Mouse (Mus musculus): ENCODE measurements around the gene Cwc25. TPM values are rescaled to one million over a fixed set of nuclear protein-coding genes. Genes with fewer than 3 reads are reported as not detected.

The Cwc25 gene
- polyA plus RNA-seq, 1 experiment from 2014 or later: 19.2 TPM

Small RNA genes lying within 50 kb of the gene (microRNA-seq; reads per million reads assigned to microRNA genes)
- gene Mir8102: not detected

Other genes starting within 250 kb of the Cwc25 start
- gene Srcin1, start 190.4 kb downstream of the Cwc25 start, polyA plus RNA-seq (2015; fragmentation: Nextera tagmentation; extraction: Ambion mirVana): 0.83 and 0.85 TPM in 2 replicates
- gene Epop, start 136.9 kb downstream of the Cwc25 start, polyA plus RNA-seq (2015; fragmentation: Nextera tagmentation; extraction: Ambion mirVana): 4.3 and 5.1 TPM in 2 replicates
- 2.8 and 3.9 TPM in 2 replicates for gene Mllt6, start 103.1 kb downstream of the Cwc25 start, polyA plus RNA-seq (2015; fragmentation: Nextera tagmentation; extraction: Ambion mirVana)
- gene Cisd3, start 80.7 kb downstream of the Cwc25 start, polyA plus RNA-seq (2015; fragmentation: Nextera tagmentation; extraction: Ambion mirVana): 41.2 and 42.7 TPM in 2 replicates
- 13.2 and 16.6 TPM in 2 replicates for gene Pcgf2, start 66.1 kb downstream of the Cwc25 start, polyA plus RNA-seq (2015; fragmentation: Nextera tagmentation; extraction: Ambion mirVana)
- 475 and 488 TPM in 2 replicates for gene Psmb3, start 63.2 kb downstream of the Cwc25 start, polyA plus RNA-seq (2015; fragmentation: Nextera tagmentation; extraction: Ambion mirVana)
- 1.8 and 1.9 TPM in 2 replicates for gene Pip4k2b, start 21.9 kb downstream of the Cwc25 start, polyA plus RNA-seq (2015; fragmentation: Nextera tagmentation; extraction: Ambion mirVana)
- 0.62 and 0.67 TPM in 2 replicates for gene 1700001P01Rik, start 9.4 kb upstream of the Cwc25 start, polyA plus RNA-seq (2015; fragmentation: Nextera tagmentation; extraction: Ambion mirVana)
- gene Rpl23, start 15.9 kb upstream of the Cwc25 start, polyA plus RNA-seq (2015; fragmentation: Nextera tagmentation; extraction: Ambion mirVana): 565 and 652 TPM in 2 replicates
- 104 and 108 TPM in 2 replicates for gene Lasp1, start 32.4 kb upstream of the Cwc25 start, polyA plus RNA-seq (2015; fragmentation: Nextera tagmentation; extraction: Ambion mirVana)
- 7.4 and 7.5 TPM in 2 replicates for gene B230217C12Rik, start 74.2 kb upstream of the Cwc25 start, polyA plus RNA-seq (2015; fragmentation: Nextera tagmentation; extraction: Ambion mirVana)
- gene Fbxo47, start 117.6 kb upstream of the Cwc25 start, polyA plus RNA-seq (2015; fragmentation: Nextera tagmentation; extraction: Ambion mirVana): 0.48 and 0.73 TPM in 2 replicates
- 1.7 and 2.0 TPM in 2 replicates for gene Plxdc1, start 219.9 kb upstream of the Cwc25 start, polyA plus RNA-seq (2015; fragmentation: Nextera tagmentation; extraction: Ambion mirVana)
- 9.9 and 10.1 TPM in 2 replicates for gene Arl5c, start 229.6 kb upstream of the Cwc25 start, polyA plus RNA-seq (2015; fragmentation: Nextera tagmentation; extraction: Ambion mirVana)